Mouse (Mus musculus) cerebellum, adult 2 months (tissue): ENCODE data around the gene Eipr1.

Experiments
- CTCF ChIP-seq: fragments of 200-500 bp; IDR thresholded peaks from 2 replicates; pipeline ENCODE4 v1.5.1; 2011; ENCODE audit warnings: low read depth, mild to moderate bottlenecking, control low read depth, low read length, moderate library complexity, borderline replicate concordance; ENCODE audit not compliant: insufficient read depth
- POLR2A ChIP-seq: fragments of 200-500 bp; IDR thresholded peaks from 2 replicates; pipeline ENCODE4 v1.6.1; 2011; ENCODE audit warnings: low read length, control low read depth, borderline replicate concordance; ENCODE audit not compliant: insufficient read depth

DNA sequence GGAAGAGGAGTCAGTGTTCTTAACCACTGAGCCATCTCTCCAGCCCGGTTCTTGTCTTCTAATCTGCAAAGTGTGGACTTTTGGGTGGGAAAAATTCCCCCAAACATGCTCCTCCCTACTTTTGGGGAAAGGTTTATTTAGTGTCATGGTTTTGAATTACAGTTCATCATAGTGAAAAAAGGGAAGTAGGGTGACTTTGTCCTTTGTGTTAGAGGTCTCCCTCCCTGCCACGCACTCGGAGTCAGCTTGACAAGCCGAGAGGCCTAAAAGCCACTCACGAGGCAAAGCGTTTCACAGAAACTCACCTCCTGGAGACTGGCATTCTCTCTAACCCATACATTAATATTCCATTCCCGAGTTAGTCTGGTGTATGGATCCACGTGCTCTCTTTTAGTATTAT is 19.0 kb upstream of the Eipr1 start:
- TF ChIP-seq POLR2A, result no peak
- TF ChIP-seq CTCF, result no peak
